Mouse (Mus musculus): ENCODE results near the gene Prnd.
A peak's percentile ranks its signal among the peaks of the same experiment; 100 is the strongest.

Prnd gene

DNA sequence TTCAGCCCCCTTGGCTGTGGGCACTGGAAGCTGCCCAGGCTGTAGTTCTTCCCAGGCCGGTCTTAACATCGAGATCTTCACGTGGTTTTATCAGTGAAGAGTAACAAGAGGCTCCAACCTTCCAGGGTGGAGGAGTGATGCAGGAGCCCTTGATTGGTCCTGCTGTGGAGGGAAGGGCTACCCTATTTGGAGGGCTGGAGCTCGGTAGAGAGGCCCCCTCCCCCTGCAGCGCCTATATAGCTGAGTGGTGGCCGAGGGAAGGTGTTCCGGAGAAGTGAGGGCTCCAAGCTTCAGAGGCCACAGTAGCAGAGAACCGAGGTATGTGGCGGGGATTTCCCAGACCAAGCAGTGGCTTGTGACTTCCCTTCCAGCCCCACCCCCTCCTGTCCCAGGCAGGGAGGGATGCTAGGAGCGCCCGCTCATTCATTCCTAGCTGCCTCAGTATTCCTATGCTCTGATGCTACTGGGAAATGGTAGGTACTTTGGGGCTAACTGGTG is at the start of gene Prnd:
Gene Prnd (plus strand): TSS at position 264 of the 498 bp plus-strand sequence.
- DNase-seq, result no peak

DNA sequence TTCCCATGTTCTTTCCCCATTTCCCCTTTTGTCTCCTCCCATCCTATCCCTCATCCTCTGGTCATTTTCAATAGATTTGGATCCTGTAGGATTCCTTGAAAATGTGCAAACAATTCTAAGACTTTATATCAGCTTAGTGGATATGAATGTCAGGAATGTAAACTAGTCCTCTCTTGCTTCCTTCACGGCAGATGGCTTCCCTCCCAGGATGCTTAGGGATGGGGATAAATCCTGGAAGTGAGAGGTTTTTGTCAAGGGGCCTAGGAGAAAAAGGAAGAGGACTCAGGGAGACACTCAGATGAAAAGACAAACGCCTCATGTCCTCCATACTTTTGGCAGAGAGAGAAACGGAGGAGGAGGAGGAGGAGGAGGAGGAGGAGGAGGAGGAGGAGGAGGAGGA is 48.2 kb upstream of the Prnd start:
- no peak for DNase-seq

DNA sequence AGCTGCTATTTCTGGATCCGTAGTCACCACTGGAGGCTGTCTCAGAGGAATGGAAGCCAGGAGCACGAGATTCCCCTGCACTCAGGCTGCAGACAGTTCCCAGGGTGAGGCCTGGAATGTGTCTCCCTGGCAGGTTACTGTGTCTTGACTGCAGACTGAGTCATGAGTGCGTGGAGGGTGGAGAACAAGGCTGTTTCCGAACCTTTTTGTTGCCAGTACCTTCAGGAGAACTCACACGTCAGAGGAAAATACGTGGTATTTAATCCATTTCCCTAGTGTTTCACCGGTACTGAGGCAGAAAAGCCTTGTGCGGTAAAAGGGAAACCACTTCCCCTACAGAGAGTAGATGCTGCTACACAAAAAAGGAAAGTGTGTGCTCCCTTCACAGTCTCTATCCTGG is 47.8 kb upstream of the Prnd start:
- DNase-seq, result no peak

DNA sequence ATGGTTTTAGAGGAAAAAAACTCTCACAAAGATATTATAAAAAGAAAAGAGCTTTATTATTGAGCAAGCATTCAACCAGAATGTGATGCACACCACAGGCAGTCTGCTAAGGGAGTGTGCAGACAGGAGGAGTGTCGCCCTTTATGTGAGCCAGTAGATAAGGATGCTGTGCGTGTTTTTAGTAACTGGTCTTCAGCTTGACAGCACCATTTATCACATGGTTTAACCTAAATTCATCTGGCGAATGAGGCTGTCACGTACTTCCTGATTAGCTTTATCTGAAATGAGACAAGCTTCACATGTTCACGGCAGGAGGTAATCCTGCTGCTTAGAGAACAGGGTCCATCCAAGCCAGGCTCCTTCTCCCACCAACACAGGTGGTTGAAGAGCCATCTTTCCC is 45.6 kb upstream of the Prnd start:
- no peak for DNase-seq

DNA sequence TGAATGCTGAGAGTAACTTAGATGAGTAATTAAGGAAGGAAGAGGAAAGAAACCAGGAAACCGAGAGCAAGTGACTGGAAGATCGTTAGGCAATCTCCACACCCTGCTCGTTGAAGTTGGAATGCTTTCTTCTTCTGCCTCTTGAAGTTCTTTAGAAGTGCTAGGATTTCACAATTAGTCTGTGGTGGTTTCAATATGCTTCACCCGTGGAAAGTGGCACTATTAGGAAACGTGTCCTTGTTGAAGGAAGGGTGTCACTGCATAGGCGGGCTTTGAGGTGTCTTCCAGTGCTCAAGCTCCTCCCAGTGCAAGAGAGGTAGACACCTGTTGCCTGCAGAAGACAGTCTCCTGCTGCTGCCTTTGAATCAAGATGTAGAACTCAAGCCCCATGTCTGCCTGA is 44.9 kb upstream of the Prnd start:
- no peak for DNase-seq

DNA sequence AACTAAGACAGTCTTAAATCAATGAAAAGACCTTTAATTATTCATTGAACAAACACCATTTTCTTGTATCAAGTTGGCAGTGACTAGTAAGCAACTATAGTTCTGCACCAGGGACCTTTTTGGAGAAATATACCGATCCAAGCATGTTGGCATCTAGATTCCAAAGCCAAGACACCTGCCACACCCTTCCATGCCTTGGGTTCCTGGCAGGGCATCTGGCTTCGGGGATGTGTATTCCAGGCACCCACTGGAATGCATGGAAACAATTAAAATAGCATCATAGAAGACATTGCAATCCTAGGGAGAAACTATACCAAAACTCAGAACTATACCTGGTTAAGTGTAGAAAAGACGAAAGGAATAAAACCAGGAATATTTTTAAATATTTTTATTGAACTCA is 44.4 kb upstream of the Prnd start:
- no peak for DNase-seq

DNA sequence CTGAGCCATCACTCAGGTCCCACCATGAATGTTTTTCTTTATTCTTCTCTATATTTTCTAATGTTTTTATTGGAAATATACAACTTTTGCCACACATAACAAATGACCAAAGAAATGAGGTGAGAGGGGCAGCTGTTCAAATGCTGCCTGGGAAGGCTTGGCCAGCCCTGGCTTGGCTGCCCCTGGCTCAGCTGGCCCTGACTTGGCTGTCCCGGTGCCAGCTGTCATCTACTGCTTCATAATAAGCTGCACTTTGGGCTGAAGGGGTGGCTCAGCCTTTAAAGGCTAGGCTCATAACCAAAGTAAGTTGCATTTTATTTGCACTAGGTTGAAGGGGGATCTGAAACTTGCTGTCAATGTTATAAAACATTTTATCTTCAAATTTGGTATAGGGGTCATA is 43.8 kb upstream of the Prnd start:
- DNase-seq, result no peak

DNA sequence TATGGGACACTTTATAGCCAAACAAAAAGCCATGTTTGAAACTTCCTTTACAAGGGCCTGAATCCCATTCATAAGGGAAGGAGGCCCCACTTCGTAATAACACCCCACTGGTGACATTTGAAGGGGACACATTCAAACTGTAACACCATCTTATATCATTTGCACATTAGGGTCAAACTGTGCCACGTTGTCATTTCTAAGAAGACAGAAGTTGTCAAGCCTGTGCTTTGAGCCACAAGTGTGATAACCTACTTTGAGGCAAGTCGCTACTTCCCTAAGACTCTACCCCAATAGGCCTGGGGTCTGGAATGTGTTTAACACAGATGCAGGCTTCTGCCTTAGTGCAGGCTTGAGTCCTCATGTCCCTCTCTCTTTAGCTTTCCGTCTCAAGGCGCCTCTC is 43.4 kb upstream of the Prnd start:
- DNase-seq, result no peak

DNA sequence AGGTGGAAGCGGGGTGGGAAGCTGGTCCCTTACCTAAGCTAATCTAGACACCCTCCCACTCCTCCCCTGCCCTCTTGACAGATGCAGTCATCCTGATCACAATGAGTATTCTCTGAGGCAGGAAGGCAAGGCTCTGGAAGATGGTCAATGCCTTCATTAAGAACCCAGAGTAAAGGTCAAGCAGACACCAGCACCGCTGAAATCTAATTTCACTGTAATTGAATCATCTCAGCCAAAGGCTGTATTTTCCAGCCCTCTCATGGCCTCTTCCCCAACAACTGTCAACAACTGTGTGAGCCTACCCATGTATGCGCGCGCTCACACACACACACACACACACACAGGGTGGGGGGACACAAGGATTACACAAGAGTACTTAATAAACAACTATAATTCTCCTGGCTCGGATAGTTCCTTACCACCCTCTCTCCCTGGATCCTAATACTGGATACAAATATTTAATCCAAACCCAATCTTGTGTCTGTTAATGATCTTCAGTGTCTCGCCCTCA is 42.3 kb upstream of the Prnd start:
- DNase-seq, result no peak

DNA sequence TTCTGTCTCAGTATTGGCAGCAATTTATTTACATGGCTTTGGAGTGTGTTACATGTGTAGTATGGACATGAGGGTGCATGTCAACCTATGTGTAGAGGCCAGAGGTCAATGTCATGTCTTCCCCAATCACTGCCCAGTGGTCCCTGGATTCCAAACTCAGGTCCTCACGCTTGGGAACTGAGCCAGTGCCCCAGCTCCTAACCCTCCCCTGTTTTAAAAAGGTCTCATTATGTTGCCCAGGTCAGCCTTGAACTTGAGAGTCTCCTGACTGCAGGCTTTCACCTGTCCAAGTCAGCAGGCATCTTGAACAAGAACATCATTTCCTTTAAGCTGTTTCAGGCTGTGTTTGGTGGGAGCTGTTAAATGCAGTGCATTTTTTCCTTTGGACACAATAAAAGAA is 41.8 kb upstream of the Prnd start:
- DNase-seq, result no peak

DNA sequence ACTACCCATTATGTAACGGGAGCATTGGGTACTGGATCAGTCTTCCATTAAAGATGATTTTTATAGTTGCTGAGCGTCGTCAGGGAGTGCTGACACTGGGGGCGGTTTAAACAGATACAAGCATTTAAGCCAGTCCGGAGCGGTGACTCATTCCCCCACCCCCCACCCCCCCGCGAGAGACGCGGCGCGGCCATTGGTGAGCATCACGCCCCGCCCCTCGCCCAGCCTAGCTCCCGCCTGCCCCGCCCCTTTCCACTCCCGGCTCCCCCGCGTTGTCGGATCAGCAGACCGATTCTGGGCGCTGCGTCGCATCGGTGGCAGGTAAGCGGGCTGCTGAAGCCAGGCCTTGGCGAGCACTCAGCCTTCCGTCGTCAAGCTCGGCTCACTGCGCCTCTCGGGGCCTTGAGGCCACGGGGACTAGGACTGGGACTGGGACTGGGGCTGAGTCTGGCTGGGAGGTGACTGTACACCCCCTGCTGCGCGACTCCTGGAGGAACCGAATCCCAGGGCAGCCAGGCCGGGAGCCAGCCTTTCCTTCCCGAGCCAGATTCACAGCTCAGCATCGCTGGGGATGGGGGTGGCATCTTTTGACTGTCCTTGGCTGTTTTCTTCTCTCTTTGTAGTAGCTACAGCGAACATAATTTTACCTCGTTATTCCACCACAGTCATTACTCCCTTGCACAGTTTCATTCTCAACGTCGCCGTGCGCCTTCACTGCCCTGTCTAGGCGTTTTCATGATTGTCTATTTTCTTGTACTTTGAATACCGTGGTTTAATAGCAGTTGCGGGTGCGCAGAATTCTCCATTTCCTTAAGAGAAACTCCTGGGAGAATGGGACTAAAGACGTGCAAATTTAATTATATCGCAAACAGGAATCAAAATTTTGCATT is 40.7 kb upstream of the Prnd start, which contains the start of the genes Prnp and Prn:
Gene Prnp (plus strand): TSS at position 246 of the 890 bp plus-strand sequence.
Gene Prn (plus strand): TSS at position 275 of the 890 bp plus-strand sequence.
- peak; percentile 94 for DNase-seq

DNA sequence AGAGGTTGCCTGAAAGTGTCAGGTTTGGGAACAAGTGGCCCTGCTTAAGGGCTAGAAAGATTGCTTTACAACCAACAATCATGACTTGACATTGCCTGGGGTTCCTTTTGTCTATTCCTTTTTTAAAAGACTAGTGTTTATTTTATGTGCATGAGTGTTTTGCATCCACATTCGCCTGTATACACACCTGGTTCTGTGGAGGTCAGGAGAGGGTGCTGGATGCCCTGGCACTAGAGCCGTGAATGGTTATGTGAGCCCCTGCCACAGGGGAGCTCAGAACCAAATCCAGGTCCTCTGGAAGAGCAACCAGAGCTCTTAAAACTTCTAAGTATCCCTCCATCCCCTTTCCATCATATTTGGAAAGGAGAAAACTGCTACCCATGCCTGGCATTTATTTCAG is 39.8 kb upstream of the Prnd start:
- no peak for DNase-seq

DNA sequence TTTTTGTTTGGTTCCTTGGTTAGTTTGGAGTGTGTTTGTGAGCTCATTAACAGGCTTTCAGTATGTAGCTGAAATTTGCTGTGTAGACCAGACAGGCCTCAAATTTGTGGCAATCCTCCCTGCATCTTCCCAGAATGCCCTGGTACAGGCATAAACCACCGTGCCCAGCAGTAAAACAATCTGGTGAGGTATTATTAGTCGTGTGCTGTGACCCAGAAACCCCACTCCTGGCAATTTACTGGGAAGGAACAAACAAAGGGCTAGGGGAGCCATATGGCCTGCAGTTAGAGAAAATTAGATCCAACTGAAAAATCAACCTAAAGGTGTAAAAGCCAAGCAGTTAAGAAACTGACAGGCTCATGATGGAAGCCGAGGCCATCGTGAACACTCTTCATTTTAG is 39.3 kb upstream of the Prnd start:
- DNase-seq, result no peak

DNA sequence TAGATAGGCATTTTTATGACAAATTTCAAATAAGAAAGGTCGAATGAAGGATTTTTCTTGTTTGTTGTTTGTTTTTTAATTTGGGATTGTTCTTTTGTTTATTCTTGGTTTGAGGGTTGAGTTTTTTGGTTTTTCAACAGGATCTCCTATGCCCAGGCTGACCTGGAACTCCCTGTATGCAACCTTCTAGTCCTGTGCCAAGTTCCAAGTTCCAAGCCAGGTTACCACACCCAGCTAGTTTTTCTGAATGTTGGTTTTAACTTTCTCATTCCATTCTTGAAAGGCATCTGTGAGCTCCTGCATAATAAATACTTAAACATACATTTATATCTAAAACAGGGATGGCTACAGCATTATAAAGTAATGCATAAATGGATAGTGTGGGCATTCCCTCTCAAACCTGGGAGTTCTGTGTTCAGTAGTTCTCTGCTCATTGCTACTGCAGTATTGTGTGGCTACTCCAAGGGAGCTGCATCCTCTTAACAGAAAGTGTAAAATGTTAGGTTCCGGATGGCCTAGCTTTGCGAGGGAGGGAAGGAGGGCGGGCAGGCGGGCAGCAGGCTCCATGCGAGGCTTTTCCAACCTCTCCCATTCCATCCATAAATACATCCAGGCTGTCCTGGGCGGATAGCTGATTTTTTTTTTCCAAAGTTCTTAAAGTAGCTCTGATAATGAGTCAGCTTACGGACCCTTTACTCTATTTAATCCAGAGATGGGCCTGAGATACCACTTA is 38.0 kb upstream of the Prnd start:
- no peak for DNase-seq

DNA sequence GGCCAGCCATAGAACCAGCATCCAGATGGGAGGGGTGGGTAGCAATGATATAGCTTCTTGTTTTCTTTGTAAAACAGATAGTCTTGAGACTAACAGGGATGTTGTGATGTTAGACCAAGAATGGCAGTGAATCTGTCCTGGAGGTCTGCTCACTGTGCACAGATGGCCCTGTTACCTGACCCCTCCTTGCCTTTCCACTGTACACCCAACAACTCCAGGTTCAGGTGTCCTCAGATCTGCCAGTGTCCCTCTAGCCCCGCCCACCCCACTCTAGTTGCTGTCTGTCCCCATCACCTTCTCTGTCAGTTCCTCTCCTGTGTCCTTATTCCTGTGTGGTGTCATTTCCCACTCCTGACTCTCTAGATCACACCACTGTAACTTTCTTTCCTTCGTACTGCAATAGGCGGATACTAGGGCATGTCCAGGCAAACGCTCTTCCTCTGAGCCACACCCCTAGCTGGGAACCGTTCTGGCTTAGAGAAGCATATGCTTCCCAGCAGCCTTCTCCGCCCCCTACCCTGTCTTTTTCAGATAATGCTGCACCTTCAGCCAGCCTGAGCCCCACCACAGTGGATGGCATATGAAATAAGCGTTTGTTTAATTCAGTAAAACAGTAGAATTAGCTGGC is 18.3 kb upstream of the Prnd start:
- no peak for DNase-seq

DNA sequence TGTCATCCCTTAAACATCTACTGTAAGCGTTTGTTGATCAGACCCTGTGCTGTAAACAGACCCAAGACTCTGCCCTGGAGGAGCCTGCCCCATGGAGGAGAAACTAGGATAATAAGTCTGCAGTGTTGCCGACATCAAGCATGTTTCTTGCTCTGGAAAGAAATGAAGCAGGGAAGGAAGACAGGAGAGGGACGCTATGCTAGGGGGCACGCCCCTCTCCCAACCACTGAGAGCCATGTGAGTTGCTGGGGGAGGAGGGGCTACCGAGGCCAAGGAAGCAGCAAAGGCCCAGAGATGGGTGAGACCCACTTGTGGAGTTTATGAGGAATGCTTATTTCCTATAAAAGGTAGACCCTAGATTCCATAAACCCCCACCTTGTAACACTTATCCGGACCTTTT is 17.6 kb upstream of the Prnd start:
- no peak for DNase-seq

DNA sequence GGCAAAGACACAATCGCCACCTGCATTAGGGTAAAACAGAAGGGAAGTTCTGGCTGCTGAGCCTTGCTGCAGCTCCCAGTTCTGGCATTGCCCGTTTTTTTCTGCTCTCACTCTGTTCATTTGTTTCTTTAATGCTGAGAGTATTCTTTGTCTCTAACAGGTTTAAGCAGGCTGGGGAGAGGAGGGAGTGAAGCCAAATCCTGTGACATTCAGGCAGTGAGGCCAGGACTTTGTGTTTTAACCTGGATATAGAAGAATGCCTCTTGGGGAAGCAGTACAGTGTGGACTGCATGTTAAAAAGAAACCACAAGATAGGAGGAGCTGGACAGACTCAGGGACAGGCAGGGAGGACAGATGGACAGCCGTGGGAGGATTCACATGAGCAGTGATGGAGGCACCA is 17.1 kb upstream of the Prnd start:
- DNase-seq, result no peak

DNA sequence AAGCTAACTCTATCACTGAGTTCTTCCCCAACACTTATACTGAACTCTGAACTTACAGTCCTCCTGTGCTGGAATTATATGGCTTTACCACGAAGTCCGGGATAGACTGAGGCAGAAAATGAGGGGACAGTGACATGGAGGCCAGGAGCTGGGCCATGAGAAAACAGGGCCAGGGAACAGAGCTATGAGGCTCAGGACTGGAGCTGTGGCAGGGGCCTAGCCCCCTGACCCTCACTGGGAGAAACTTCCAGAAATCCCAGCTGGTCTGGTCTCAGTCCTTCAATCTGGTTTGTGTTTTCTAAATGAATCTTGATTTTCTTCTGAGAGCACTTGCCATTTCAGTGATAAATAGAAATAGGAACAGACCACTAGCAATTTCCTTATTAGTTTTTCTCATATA is 16.4 kb upstream of the Prnd start:
- no peak for DNase-seq

DNA sequence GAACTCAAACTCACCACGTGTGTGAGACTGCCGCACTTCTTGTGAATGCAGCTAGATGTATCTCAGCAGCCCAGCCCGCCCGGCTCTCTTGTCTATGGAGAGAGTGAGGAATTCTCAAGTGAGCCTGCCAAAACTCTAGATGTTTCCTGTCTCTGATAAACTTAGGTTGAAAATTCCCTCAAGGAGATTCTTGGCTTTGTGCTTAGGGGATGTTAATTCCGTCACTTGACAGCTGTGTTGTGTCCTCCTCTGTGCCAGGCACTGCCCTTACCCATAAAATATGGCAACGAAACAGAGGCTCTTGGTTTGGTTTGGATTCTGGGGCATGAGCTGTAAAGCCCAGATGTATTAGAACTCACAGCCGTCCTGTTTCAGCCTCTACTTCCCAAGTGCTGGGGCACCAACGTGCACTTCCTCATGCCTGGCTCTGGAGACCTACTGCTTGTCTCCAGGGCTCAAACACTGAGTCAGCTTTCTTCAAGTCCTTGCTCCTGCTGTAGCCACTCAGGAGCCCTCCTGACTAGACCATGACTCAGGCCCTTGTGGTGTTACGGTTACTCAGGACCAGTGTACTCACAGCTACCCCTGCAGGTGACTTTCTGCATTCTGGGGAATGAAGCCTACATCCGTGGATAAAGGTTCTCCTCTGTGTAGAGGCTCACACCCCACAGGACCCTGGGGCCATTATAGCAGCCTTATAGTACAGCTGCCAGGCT is 15.1 kb upstream of the Prnd start:
- DNase-seq, result no peak

DNA sequence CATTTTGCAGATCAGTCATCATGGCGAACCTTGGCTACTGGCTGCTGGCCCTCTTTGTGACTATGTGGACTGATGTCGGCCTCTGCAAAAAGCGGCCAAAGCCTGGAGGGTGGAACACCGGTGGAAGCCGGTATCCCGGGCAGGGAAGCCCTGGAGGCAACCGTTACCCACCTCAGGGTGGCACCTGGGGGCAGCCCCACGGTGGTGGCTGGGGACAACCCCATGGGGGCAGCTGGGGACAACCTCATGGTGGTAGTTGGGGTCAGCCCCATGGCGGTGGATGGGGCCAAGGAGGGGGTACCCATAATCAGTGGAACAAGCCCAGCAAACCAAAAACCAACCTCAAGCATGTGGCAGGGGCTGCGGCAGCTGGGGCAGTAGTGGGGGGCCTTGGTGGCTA is 14.3 kb upstream of the Prnd start:
- no peak for DNase-seq

DNA sequence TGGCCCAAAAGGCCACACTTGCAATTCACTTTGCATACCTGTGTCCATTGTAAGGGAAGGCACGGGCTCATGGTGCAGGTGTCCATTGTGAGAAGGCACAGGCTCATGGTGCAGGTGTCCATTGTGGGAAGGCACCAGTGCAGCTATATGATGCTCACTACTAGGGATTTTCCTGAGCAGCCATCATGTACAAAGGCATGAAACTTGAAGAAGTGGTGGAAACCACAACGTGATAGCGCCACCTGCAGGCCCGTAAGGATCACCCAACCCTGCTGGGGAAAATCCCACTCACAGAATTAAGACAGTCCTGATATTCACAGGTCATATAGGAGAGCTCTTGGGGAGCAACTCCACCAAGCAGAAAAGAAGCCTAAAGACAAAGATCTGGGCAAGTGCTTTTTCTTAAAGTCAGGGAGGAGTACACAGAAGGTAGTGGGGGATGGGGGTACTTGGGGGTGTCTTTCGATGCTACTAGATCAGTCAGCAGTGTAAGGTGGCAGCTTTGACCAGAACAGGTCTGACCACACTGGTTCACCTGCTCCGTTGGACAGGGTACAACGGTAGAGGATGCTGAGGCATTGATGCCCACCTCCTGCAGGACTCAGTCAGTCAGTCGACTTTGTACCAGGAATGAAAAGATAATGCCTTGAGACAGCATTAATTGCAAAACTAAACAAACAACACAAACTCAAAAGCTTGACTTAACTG is 11.1 kb upstream of the Prnd start:
- peak; percentile 81 for DNase-seq

DNA sequence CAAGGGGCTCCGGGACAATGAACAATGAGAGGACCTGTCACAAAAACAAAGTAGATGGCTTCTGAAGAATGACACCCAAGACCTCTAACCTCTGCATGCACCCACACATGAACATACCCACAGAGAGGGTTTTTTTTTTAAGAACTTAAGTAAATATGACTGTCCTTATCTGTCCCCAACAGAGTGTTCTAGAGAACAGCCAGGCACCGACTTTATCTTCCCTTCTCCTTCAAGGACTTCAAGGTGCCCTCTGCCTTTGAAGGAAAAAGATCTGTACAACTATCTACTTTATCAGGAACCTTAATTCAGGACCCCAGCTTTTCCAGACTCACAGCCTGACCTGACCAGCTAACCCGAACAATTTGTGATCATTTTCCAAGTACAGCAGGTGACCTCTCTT is 10.2 kb upstream of the Prnd start:
- no peak for DNase-seq
